Mouse (Mus musculus): Measurements from ENCODE around the gene Upf1. TPM values are rescaled to one million over a fixed set of nuclear protein-coding genes. Genes with fewer than 3 reads are reported as not detected.

Upf1 gene
- polyA plus RNA-seq, 1 experiment from 2014 or later: 19.8 TPM

DNA sequence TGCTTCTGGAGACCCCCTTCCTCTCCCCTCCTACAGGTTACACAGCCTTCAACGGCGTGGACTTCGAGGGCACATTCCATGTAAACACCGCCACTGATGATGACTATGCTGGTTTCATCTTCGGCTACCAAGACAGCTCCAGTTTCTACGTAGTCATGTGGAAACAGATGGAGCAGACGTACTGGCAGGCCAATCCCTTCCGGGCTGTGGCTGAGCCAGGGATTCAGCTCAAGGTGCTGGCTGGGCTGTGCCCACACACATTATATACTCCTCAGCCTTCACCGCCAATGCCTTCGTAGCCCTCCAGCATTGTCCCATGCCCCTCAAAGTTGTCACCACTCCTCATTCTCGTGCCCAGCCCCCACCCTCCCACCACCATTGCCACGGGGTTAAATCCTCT is 27.0 kb upstream of the Upf1 start:
- DNase-seq (ENCODE audit: low spot score, missing footprints): no peak
- no peak overlapping the region for H3K27ac ChIP-seq (ENCODE audit: low read depth, low read length)
- WGBS: 93% methylated on average over 12 of the region's 12 CpGs
- no peaks in the 10 kb centered on the region for H3K36me3 ChIP-seq (ENCODE audit: control insufficient read depth, insufficient read depth, low read length)
- H3K27me3 ChIP-seq (ENCODE audit: control insufficient read depth, insufficient read depth, low read length): peaks cover 33% of the 10 kb centered on the region
- no peaks in the 10 kb centered on the region for H3K9me3 ChIP-seq (ENCODE audit: control insufficient read depth, low read length)
- no peak overlapping the region for H3K4me3 ChIP-seq (ENCODE audit: low read depth, low read length)
- H3K9ac ChIP-seq (ENCODE audit: low read length): no peak overlapping the region
- no peaks in the 10 kb centered on the region; the same call in 1 of the 2 replicates for H3K4me1 ChIP-seq (ENCODE audit: control insufficient read depth, insufficient read depth, low read length)
- no peak overlapping the region for H3K4me2 ChIP-seq
- no peak for ATAC-seq (ENCODE audit: low FRiP score)

DNA sequence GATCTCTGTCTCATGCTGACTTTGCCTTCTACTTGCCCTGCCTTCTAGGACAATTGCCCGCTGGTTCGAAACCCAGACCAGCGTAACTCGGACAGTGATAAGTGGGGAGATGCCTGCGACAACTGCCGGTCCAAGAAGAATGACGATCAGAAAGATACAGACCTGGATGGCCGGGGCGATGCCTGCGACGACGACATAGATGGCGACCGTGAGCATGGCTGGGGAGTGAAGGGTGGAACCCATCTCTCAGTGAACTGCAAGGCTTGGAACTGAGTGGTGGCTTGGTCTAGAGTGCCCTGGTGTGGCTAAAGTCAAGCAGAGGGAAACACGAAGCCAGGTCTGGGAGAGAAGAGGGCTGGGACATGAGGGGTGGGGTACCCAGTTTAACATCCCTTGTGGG is 24.0 kb upstream of the Upf1 start:
- H3K9ac ChIP-seq (ENCODE audit: low read length): no peak overlapping the region
- no peaks in the 10 kb centered on the region for H3K9me3 ChIP-seq (ENCODE audit: control insufficient read depth, low read length)
- no peak overlapping the region for H3K4me3 ChIP-seq (ENCODE audit: low read depth, low read length)
- no peak overlapping the region for H3K4me2 ChIP-seq
- WGBS: 14% methylated on average over 15 of the region's 15 CpGs
- no peak for DNase-seq (ENCODE audit: low spot score, missing footprints)
- H3K27me3 ChIP-seq (ENCODE audit: control insufficient read depth, insufficient read depth, low read length): peaks cover 63% of the 10 kb centered on the region
- no peak for ATAC-seq (ENCODE audit: low FRiP score)
- H3K27ac ChIP-seq (ENCODE audit: low read depth, low read length): no peak overlapping the region
- H3K36me3 ChIP-seq (ENCODE audit: control insufficient read depth, insufficient read depth, low read length): no peaks in the 10 kb centered on the region
- H3K4me1 ChIP-seq (ENCODE audit: control insufficient read depth, insufficient read depth, low read length): peaks cover 8% of the 10 kb centered on the region

DNA sequence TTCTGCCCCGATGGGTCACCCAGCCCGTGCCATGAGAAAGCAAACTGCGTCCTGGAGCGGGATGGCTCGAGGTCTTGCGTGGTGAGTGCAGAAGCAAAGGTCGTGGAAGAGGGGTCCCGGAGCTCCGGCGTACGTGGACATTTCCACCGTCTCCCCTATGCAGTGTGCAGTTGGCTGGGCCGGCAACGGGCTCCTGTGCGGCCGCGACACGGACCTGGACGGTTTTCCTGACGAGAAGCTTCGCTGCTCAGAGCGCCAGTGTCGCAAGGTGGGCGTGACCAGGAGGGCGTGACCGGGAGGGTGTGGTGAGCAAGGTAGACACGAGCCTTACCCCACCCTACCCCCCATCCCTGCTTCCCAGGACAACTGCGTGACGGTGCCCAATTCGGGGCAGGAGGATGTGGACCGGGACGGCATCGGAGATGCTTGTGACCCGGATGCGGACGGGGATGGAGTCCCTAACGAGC is 23.2 kb upstream of the Upf1 start:
- Histone ChIP-seq H3K36me3 (ENCODE audit: control insufficient read depth, insufficient read depth, low read length) (no peaks in the 10 kb centered on the region), H3K4me1 (ENCODE audit: control insufficient read depth, insufficient read depth, low read length) (peaks cover 8% of the 10 kb centered on the region), H3K4me3 (ENCODE audit: low read depth, low read length) (0 out of 2 replicates have a peak overlapping the region, but pooled peaks have one; percentile 3), H3K27ac (ENCODE audit: low read depth, low read length) (no peak overlapping the region), H3K27me3 (ENCODE audit: control insufficient read depth, insufficient read depth, low read length) (peaks cover 70% of the 10 kb centered on the region), H3K4me2 (no peak overlapping the region), H3K9ac (ENCODE audit: low read length) (no peak overlapping the region), H3K9me3 (ENCODE audit: control insufficient read depth, low read length) (no peaks in the 10 kb centered on the region)
- ATAC-seq (ENCODE audit: low FRiP score) (no peak), DNase-seq (ENCODE audit: low spot score, missing footprints) (peak; percentile 89)
- WGBS: 8% methylated on average over 37 of the region's 37 CpGs

DNA sequence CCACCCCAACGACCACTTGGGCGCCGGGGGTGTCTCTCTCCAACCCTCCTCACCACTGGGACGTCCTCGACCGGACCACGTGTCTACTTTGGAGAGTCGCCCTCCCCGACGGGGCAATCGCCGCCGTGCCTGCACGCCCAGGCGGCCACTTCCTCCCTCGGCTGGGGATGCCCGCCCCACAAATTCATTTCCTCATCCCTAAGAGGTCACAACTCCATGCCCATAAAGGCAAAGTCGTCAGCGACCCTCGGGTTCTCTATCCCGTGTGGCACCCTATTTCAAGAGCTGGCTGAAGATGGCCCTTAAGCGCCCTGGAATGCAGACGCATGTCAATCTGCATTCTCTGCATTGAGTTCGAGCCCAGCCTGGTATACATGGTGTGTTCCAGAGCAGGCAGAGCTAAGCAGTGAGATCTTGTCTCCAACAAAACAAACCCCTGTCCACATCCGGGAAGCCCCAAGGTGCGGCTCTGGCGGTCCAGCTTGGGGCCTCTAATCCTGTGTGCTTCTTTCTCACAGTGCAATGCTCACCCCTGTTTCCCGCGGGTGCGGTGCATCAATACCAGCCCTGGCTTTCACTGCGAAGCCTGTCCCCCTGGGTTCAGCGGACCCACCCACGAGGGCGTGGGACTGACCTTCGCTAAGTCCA is 22.3 kb upstream of the Upf1 start:
- H3K27me3 ChIP-seq (ENCODE audit: control insufficient read depth, insufficient read depth, low read length): peaks cover 70% of the 10 kb centered on the region

DNA sequence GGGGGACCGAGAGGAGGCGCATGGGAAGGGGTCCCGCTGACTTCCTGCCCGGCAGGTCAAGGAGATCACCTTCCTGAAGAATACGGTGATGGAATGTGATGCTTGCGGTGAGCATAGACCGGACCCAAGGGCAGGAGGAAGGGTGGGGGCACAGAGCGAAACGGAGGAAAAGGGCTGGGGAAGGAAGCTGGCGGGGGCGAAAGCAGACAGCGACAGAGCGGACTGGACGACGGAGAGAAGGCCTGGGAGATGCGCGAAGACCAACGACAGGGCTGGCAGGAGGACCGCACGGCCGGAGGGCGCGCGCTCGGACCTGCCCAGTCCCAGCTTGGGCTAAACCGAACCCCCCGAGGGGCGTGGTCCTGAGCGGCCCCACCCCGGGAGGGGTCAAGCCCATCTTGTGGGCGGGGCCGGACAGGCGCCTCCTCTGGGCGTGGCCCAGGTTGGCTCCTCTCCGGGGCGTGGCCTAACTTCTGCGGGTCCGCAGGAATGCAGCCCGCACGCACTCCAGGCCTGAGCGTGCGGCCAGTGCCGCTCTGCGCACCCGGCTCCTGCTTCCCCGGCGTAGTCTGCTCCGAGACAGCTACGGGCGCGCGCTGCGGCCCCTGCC is 21.3 kb upstream of the Upf1 start:
- Histone ChIP-seq H3K36me3 (ENCODE audit: control insufficient read depth, insufficient read depth, low read length) (no peaks in the 10 kb centered on the region), H3K4me2 (peak overlapping the region; percentile 27), H3K27ac (ENCODE audit: low read depth, low read length) (no peak overlapping the region), H3K4me3 (ENCODE audit: low read depth, low read length) (peak overlapping the region; percentile 7), H3K9me3 (ENCODE audit: control insufficient read depth, low read length) (no peaks in the 10 kb centered on the region), H3K9ac (ENCODE audit: low read length) (no peak overlapping the region), H3K4me1 (ENCODE audit: control insufficient read depth, insufficient read depth, low read length) (peaks cover 8% of the 10 kb centered on the region), H3K27me3 (ENCODE audit: control insufficient read depth, insufficient read depth, low read length) (peaks cover 70% of the 10 kb centered on the region)
- ATAC-seq (ENCODE audit: low FRiP score) (peak; percentile 71), DNase-seq (ENCODE audit: low spot score, missing footprints) (peak; percentile 92)
- WGBS: under 1% methylated on average over 52 of the region's 53 CpGs

More for the DNA sequence above, 22.3 kb upstream of the Upf1 start:
- H3K4me1 ChIP-seq (ENCODE audit: control insufficient read depth, insufficient read depth, low read length): peaks cover 8% of the 10 kb centered on the region
- H3K9me3 ChIP-seq (ENCODE audit: control insufficient read depth, low read length): no peaks in the 10 kb centered on the region
- no peak overlapping the region for H3K4me2 ChIP-seq
- no peak overlapping the region; the same call in 1 of the 2 replicates for H3K4me3 ChIP-seq (ENCODE audit: low read depth, low read length)
- no peak overlapping the region for H3K27ac ChIP-seq (ENCODE audit: low read depth, low read length)
- H3K9ac ChIP-seq (ENCODE audit: low read length): no peak overlapping the region
- ATAC-seq (ENCODE audit: low FRiP score) (no peak), DNase-seq (ENCODE audit: low spot score, missing footprints) (peak; percentile 90)
- 6% methylated on average over 35 of the region's 35 CpGs for WGBS
- no peaks in the 10 kb centered on the region for H3K36me3 ChIP-seq (ENCODE audit: control insufficient read depth, insufficient read depth, low read length)

DNA sequence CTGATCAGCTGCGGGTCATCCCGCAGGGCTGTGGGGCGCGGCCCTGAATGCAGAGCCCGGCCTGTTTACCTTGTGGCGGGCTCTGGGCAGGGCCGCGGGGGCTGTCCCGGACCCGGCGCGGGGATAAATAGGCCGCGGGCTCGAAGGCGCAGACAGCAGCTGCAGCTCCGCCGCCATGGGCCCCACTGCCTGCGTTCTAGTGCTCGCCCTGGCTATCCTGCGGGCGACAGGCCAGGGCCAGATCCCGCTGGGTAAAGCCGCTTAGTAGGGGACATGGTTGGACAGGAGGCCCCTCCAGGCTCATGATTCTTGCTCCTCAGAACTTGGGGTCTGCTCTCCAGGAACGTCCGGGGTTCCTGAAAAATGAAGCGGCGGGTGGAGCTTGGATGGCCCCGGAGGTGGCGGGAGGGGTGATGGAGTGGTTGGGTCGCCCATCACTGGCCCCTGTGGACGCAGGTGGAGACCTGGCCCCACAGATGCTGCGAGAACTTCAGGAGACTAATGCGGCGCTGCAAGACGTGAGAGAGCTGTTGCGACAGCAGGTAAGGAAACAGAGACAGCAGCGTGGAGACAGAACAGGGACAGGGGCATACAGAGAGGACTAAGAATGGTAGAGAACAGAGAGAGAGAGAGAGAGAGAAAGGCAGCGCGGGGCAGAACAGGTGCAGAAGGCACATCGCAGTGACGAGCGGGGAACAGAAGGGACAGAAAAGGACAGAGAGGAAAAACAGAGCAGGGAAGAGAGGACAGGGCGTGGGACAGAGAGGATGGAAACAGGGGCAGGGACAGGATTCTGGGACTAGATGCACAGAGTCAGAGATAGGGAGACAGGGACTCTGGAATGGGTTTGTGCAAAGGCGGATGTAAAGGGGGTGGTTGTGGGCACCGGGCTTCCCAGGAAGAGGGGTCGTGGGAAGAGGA is 20.6 kb upstream of the Upf1 start, which contains the start of gene Comp:
Gene Comp, plus strand, starts transcription at position 162 of the 921 bp plus-strand sequence.
- WGBS: 3% methylated on average over 47 of the region's 47 CpGs
- H3K4me3 ChIP-seq (ENCODE audit: low read depth, low read length): peak within 1 kb of the TSS; percentile 7
- ATAC-seq (ENCODE audit: low FRiP score): 0 out of 2 replicates have a peak, but pooled peaks have one; percentile 6
- peaks cover 8% of the 10 kb centered on the region for H3K4me1 ChIP-seq (ENCODE audit: control insufficient read depth, insufficient read depth, low read length)
- no peaks in the 10 kb centered on the region for H3K36me3 ChIP-seq (ENCODE audit: control insufficient read depth, insufficient read depth, low read length)
- H3K4me2 ChIP-seq: peak within 1 kb of the TSS; percentile 27
- H3K27me3 ChIP-seq (ENCODE audit: control insufficient read depth, insufficient read depth, low read length): peaks cover 70% of the 10 kb centered on the region
- peak; percentile 91 for DNase-seq (ENCODE audit: low spot score, missing footprints)
- H3K27ac ChIP-seq (ENCODE audit: low read depth, low read length): no peak within 1 kb of the TSS
- no peak within 1 kb of the TSS for H3K9ac ChIP-seq (ENCODE audit: low read length)
- no peaks in the 10 kb centered on the region for H3K9me3 ChIP-seq (ENCODE audit: control insufficient read depth, low read length)

DNA sequence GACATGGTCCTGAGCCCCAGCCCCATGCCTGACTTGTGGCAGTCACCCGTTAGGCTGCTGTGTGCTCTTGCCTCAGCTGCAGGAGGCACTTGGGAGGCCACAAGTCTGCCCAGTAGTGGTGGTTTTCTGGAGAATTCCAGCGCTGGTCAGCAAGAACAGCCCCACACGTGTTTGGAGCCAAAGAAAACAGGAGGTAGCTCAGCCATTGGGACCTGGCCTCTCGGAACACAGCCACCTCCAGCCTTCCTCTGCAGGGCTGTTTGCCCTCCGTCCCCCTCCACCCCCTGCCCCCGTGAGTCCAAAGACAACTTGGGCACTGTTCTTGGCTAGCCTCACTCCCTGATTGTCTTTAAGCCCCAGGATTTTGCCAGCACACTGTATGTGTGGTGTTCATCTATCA is 18.9 kb upstream of the Upf1 start:
- no peak overlapping the region for H3K4me3 ChIP-seq (ENCODE audit: low read depth, low read length)
- no peak overlapping the region for H3K4me2 ChIP-seq
- peaks cover 8% of the 10 kb centered on the region for H3K4me1 ChIP-seq (ENCODE audit: control insufficient read depth, insufficient read depth, low read length)
- no peaks in the 10 kb centered on the region for H3K36me3 ChIP-seq (ENCODE audit: control insufficient read depth, insufficient read depth, low read length)
- 37% methylated on average over 6 of the region's 6 CpGs for WGBS
- no peak overlapping the region for H3K9ac ChIP-seq (ENCODE audit: low read length)
- H3K27me3 ChIP-seq (ENCODE audit: control insufficient read depth, insufficient read depth, low read length): peaks cover 56% of the 10 kb centered on the region
- no peak for ATAC-seq (ENCODE audit: low FRiP score)
- no peak for DNase-seq (ENCODE audit: low spot score, missing footprints)
- no peaks in the 10 kb centered on the region for H3K9me3 ChIP-seq (ENCODE audit: control insufficient read depth, low read length)
- no peak overlapping the region for H3K27ac ChIP-seq (ENCODE audit: low read depth, low read length)

DNA sequence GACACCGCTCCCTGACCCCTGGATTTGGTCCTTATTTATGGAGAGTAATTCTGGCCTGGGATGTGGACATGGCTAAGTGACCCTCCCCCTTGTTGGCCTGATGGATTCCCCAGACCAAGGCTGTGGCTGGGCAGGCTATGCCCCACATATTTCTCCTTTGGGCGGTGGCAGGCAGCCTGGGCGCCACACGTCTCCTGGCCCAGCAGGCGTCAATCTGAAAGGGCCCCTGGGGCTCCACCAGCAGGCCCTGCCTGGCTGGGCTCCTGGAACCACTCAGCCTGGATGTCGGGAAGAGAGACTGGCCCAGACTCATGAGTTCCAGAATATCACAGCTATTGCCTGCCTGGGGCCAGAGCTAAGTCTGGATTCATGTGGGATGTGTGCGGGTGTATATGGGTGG is 17.4 kb upstream of the Upf1 start:
- Histone ChIP-seq H3K36me3 (ENCODE audit: control insufficient read depth, insufficient read depth, low read length) (no peaks in the 10 kb centered on the region), H3K4me1 (ENCODE audit: control insufficient read depth, insufficient read depth, low read length) (peaks cover 8% of the 10 kb centered on the region), H3K9me3 (ENCODE audit: control insufficient read depth, low read length) (no peaks in the 10 kb centered on the region), H3K27ac (ENCODE audit: low read depth, low read length) (no peak overlapping the region), H3K27me3 (ENCODE audit: control insufficient read depth, insufficient read depth, low read length) (peaks cover 42% of the 10 kb centered on the region), H3K9ac (ENCODE audit: low read length) (no peak overlapping the region), H3K4me3 (ENCODE audit: low read depth, low read length) (no peak overlapping the region), H3K4me2 (no peak overlapping the region)
- DNase-seq (ENCODE audit: low spot score, missing footprints) (no peak), ATAC-seq (ENCODE audit: low FRiP score) (no peak)
- 77% methylated on average over 7 of the region's 7 CpGs for WGBS

Data from midbrain, embryonic 11.5 days (tissue).